ENCODE assay signal across 11 mouse cellular contexts in genomic region chr2:31845512-31845895, GRCm38 (mm10). TPM values are rescaled to one million over a fixed set of nuclear protein-coding genes. Genes with fewer than 3 reads are reported as not detected.
DNase-seq lines count a peak whose midpoint lies in the region; ATAC-seq and TF ChIP-seq lines count a peak whose summit lies in the region.
"Had no signal": no experiment of that assay in that cellular context is flagged by ENCODE, and none has a peak within 500 bp of the region (broad histone marks: within the 10 kb centered on the region; RNA-seq: fewer than 3 reads in every experiment).

No protein-coding gene starts in this region.

- no peak for ATAC-seq in limb, embryonic 11.5 days (ENCODE audit: insufficient number of reproducible peaks, low FRiP score, low TSS enrichment, low read depth)
- ATAC-seq in neural tube, embryonic 14.5 days (ENCODE audit: low read depth): no peak; the same call in 1 of the 2 replicates
- ATAC-seq in erythroid progenitor cell, adult 5-6 weeks (replicated peaks; ENCODE audit: low FRiP score, poor library complexity, severe bottlenecking): no peak
- ATAC-seq: Patski had no signal

- H3K9me3 ChIP-seq in forebrain, embryonic 10.5 days: no peaks in the 10 kb centered on the region
- H3K9me3 ChIP-seq in limb, embryonic 11.5 days (ENCODE audit: control insufficient read depth, low read length): no peaks in the 10 kb centered on the region
- no peaks in the 10 kb centered on the region for H3K9me3 ChIP-seq in neural tube, embryonic 14.5 days (ENCODE audit: control insufficient read depth, low read length)

- intact Hi-C loops in left cerebral cortex, adult 2 months (cut with DNase I): no loop called here
- intact Hi-C loops in left cerebral cortex, postnatal 36 days (cut with DNase I): no loop called here

- H3K9ac ChIP-seq in limb, embryonic 11.5 days (ENCODE audit: low read length): peak overlapping the region; percentile 40
- peak overlapping the region; percentile 51 for H3K9ac ChIP-seq in neural tube, embryonic 14.5 days (replicated peaks; ENCODE audit: low read depth, low read length)

- peak overlapping the region; percentile 92 for H3K4me2 ChIP-seq in limb, embryonic 11.5 days (ENCODE audit: low read depth, severe bottlenecking)
- peak overlapping the region; percentile 89 for H3K4me2 ChIP-seq in neural tube, embryonic 14.5 days (ENCODE audit: low read depth, low read length)

- DNase-seq in left cerebral cortex, adult 2 months (ENCODE audit: extremely low spot score in 1 of 2, low spot score in 2 of 2): no peak
- DNase-seq in left cerebral cortex, postnatal 36 days (ENCODE audit: low spot score in 2 of 2): no peak
- DNase-seq in forebrain, embryonic 10.5 days (ENCODE audit: extremely low spot score, low spot score): no peak
- DNase-seq in limb, embryonic 11.5 days (ENCODE audit: low spot score): peak; percentile 43
- DNase-seq in ovary, postnatal 36 days (ENCODE audit: low spot score): no peak
- no peak for DNase-seq in cerebellum, postnatal 14 days

- H3K4me3 ChIP-seq in left cerebral cortex, adult 2 months: peak overlapping the region; percentile 58
- peak overlapping the region; percentile 63 for H3K4me3 ChIP-seq in forebrain, embryonic 10.5 days
- H3K4me3 ChIP-seq in limb, embryonic 11.5 days (ENCODE audit: low read depth, low read length): peak overlapping the region; percentile 51
- H3K4me3 ChIP-seq in neural tube, embryonic 14.5 days (ENCODE audit: low read depth, low read length): peak overlapping the region; percentile 48
- H3K4me3 ChIP-seq: erythroblast, embryonic 14.5 days had no signal

- TF ChIP-seq CTCF in left cerebral cortex, adult 2 months (IDR thresholded peaks at IDR 0.05): no peak

- H3K27me3 ChIP-seq in forebrain, embryonic 10.5 days (ENCODE audit: poor library complexity, severe bottlenecking): peaks cover 85% of the 10 kb centered on the region
- peaks cover 38% of the 10 kb centered on the region for H3K27me3 ChIP-seq in limb, embryonic 11.5 days (ENCODE audit: control insufficient read depth, insufficient read depth, low read length)
- H3K27me3 ChIP-seq in neural tube, embryonic 14.5 days (ENCODE audit: control insufficient read depth, insufficient read depth, low read length): peaks cover 24% of the 10 kb centered on the region

- H3K27ac ChIP-seq in left cerebral cortex, adult 2 months: no peak overlapping the region
- peak overlapping the region; percentile 76; the same call in 1 of the 2 replicates for H3K27ac ChIP-seq in forebrain, embryonic 10.5 days
- no peak overlapping the region for H3K27ac ChIP-seq in limb, embryonic 11.5 days (replicated peaks; ENCODE audit: low read depth, low read length)
- H3K27ac ChIP-seq in neural tube, embryonic 14.5 days (ENCODE audit: low read depth, low read length): no peak overlapping the region

- H3K36me3 ChIP-seq in forebrain, embryonic 10.5 days (replicated peaks): no peaks in the 10 kb centered on the region
- H3K36me3 ChIP-seq in limb, embryonic 11.5 days (ENCODE audit: control insufficient read depth, insufficient read depth, low read length): no peaks in the 10 kb centered on the region
- H3K36me3 ChIP-seq in neural tube, embryonic 14.5 days (ENCODE audit: control insufficient read depth, insufficient read depth, low read length): no peaks in the 10 kb centered on the region

- H3K4me1 ChIP-seq in forebrain, embryonic 10.5 days: peaks cover 46% of the 10 kb centered on the region
- peaks cover 17% of the 10 kb centered on the region for H3K4me1 ChIP-seq in limb, embryonic 11.5 days (ENCODE audit: control insufficient read depth, insufficient read depth, low read length)
- peaks cover 30% of the 10 kb centered on the region for H3K4me1 ChIP-seq in neural tube, embryonic 14.5 days (ENCODE audit: control insufficient read depth, insufficient read depth, low read length)

- WGBS in forebrain, embryonic 10.5 days: 2% methylated on average over 26 of the region's 26 CpGs
- WGBS in limb, embryonic 11.5 days: 3% methylated on average over 25 of the region's 26 CpGs
- WGBS in neural tube, embryonic 14.5 days: under 1% methylated on average over 26 of the region's 26 CpGs

RNA-seq across cellular contexts. Expression of gene Fibcd1, which starts 0.3 kb away (rescaled TPM):
- total RNA-seq in left cerebral cortex, adult 2 months (2021): 10 to 100 TPM in 1 of 2 experiments, 1 to 10 TPM in 1; 7.9 to 11.4 TPM
- total RNA-seq in left cerebral cortex, postnatal 36 days (2021): 1 to 10 TPM; 8.4 to 8.7 TPM
- polyA plus RNA-seq in forebrain, embryonic 10.5 days (2016; fragmentation: Nextera tagmentation; extraction: Ambion mirVana): 0.07 and 0.19 TPM in 2 replicates
- polyA plus RNA-seq in limb, embryonic 11.5 days (2014; fragmentation: Nextera tagmentation; extraction: Ambion mirVana): 0.03 TPM in 1 of 2 replicates, not detected in the other
- 3.8 and 4.3 TPM in 2 replicates for polyA plus RNA-seq in neural tube, embryonic 14.5 days (2014; fragmentation: Nextera tagmentation; extraction: Ambion mirVana)
- total RNA-seq in erythroid progenitor cell, adult 5-6 weeks (2015; ENCODE audit: low replicate concordance): not detected in 2 replicates
- not detected in 2 replicates for total RNA-seq in erythroid progenitor cell, adult 5-6 weeks (2017; ENCODE audit: low replicate concordance)
- total RNA-seq: megakaryocyte-erythroid progenitor cell, adult 5-6 weeks had no signal
- polyA plus RNA-seq: erythroblast, embryonic 14.5 days had no signal

RNA-seq across cellular contexts. Expression of gene Qrfp, which starts 35.1 kb away (rescaled TPM):
- total RNA-seq in left cerebral cortex, adult 2 months (2021): not detected
- total RNA-seq in left cerebral cortex, postnatal 36 days (2021): not detected
- polyA plus RNA-seq in forebrain, embryonic 10.5 days (2016; fragmentation: Nextera tagmentation; extraction: Ambion mirVana): 0.09 and 0.14 TPM in 2 replicates
- polyA plus RNA-seq in limb, embryonic 11.5 days (2014; fragmentation: Nextera tagmentation; extraction: Ambion mirVana): 0.09 and 0.31 TPM in 2 replicates
- polyA plus RNA-seq in neural tube, embryonic 14.5 days (2014; fragmentation: Nextera tagmentation; extraction: Ambion mirVana): 0.09 TPM in 1 of 2 replicates, not detected in the other
- total RNA-seq in erythroid progenitor cell, adult 5-6 weeks (2015; ENCODE audit: low replicate concordance): not detected in 2 replicates
- not detected in 2 replicates for total RNA-seq in erythroid progenitor cell, adult 5-6 weeks (2017; ENCODE audit: low replicate concordance)
- total RNA-seq: megakaryocyte-erythroid progenitor cell, adult 5-6 weeks had no signal
- polyA plus RNA-seq: erythroblast, embryonic 14.5 days; Patski had no signal

RNA-seq across cellular contexts. Expression of gene Lamc3, which starts 41.6 kb away (rescaled TPM):
- 1 to 10 TPM; 6.9 to 8.8 TPM for total RNA-seq in left cerebral cortex, adult 2 months (2021)
- 1 to 10 TPM; 6.8 to 9.6 TPM for total RNA-seq in left cerebral cortex, postnatal 36 days (2021)
- 4.9 and 6.8 TPM in 2 replicates for polyA plus RNA-seq in forebrain, embryonic 10.5 days (2016; fragmentation: Nextera tagmentation; extraction: Ambion mirVana)
- polyA plus RNA-seq in limb, embryonic 11.5 days (2014; fragmentation: Nextera tagmentation; extraction: Ambion mirVana): 0.13 and 0.17 TPM in 2 replicates
- polyA plus RNA-seq in neural tube, embryonic 14.5 days (2014; fragmentation: Nextera tagmentation; extraction: Ambion mirVana): 0.60 and 4.9 TPM in 2 replicates
- total RNA-seq in erythroid progenitor cell, adult 5-6 weeks (2015; ENCODE audit: low replicate concordance): not detected in 2 replicates
- not detected in 2 replicates for total RNA-seq in erythroid progenitor cell, adult 5-6 weeks (2017; ENCODE audit: low replicate concordance)
- total RNA-seq: megakaryocyte-erythroid progenitor cell, adult 5-6 weeks had no signal
- polyA plus RNA-seq: erythroblast, embryonic 14.5 days had no signal

Comparison
In these comparisons a context has a peak if more than half of its experiments do, and no peak if none do; other contexts are left out.
1. RNA of gene Fibcd1, which starts 0.3 kb away (total RNA-seq): 7.9 to 11.4 TPM in left cerebral cortex, adult 2 months and 8.4 to 8.7 TPM in left cerebral cortex, postnatal 36 days; not detected in erythroid progenitor cell, adult 5-6 weeks; every median in the first group is over 4 times any median in the second.
2. RNA of gene Lamc3, which starts 41.6 kb away (total RNA-seq): 6.8 to 9.6 TPM in left cerebral cortex, postnatal 36 days and 6.9 to 8.8 TPM in left cerebral cortex, adult 2 months; not detected in erythroid progenitor cell, adult 5-6 weeks; every median in the first group is over 4 times any median in the second.
3. Peak in every context shown above with its lines, with median percentiles within 50 percentile points of each other: H3K4me3 ChIP-seq.